Mouse (Mus musculus) lung, adult 2 months (tissue): ENCODE data around the gene Smo. TPM values are rescaled to one million over a fixed set of nuclear protein-coding genes. Genes with fewer than 3 reads are reported as not detected.

Experiments used
- DNase-seq: peaks from one replicate; pipeline ENCODE4 v3.0.0; 2022
- H3K4me1 ChIP-seq: fragments of 200-500 bp; 2 replicates; pipeline ENCODE4 v1.6.1; 2011; ENCODE audit warnings: low read length; ENCODE audit not compliant: control insufficient read depth, insufficient read depth
- H3K4me3 ChIP-seq: fragments of 200-500 bp; replicated peaks from 2 replicates; pipeline ENCODE3; 2011; ENCODE audit warnings: low read depth, mild to moderate bottlenecking, control low read depth, low read length; ENCODE audit errors: extremely low read depth
- CTCF ChIP-seq: fragments of 200-500 bp; IDR thresholded peaks from 2 replicates; pipeline ENCODE4 v1.5.1; 2011; ENCODE audit warnings: mild to moderate bottlenecking, low read length, control low read depth; ENCODE audit not compliant: insufficient read depth
- POLR2A ChIP-seq: fragments of 200-500 bp; IDR thresholded peaks from 2 replicates; pipeline ENCODE4 v1.6.1; 2011; ENCODE audit warnings: low read depth, mild to moderate bottlenecking, control low read depth, low read length, borderline replicate concordance; ENCODE audit errors: extremely low read depth
- WGBS: fragments of 180-500 bp; shearing (Covaris S2); methylation state at CpG from one replicate; pipeline ENCODE4 v1.1.7; 2018; 5-methylcytosine and 5-hydroxymethylcytosine counted together
- polyA plus RNA-seq: library from polyadenylated mRNA; depleted of rRNA; stranded (reverse); fragments of >200 nt; gene quantifications from 2 replicates; pipeline ENCODE4 v1.2.3, GENCODE M21; 2012

The Smo gene
- polyA plus RNA-seq, 1 experiment, result 41.2 TPM

DNA sequence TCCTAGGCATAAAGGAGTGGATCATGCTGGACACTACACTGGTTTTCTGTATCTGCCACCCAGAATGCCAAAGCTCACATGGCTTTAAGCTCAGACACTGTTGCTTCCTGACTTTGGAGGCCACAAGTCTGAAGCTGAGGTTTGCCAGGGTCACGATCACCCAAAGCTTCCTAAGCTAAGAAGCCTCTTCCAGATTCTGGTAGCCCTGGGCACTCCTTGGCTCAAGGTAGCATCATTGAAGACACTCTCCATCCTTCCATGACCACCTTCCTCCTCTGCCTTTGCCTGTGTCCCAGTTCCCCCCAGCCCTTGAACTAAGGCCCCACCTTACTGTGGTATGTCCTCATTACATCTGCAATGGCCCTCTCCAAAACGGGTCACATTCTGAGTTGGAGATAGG, 13.4 kb upstream of the Smo start:
- TF ChIP-seq POLR2A, result no peak
- no peak for TF ChIP-seq CTCF
- Histone ChIP-seq H3K4me3 (no peak overlapping the region), H3K4me1 (no peaks in the 10 kb centered on the region)
- DNase-seq, result no peak
- WGBS, result 64% methylated on average over 2 of the region's 2 CpGs

DNA sequence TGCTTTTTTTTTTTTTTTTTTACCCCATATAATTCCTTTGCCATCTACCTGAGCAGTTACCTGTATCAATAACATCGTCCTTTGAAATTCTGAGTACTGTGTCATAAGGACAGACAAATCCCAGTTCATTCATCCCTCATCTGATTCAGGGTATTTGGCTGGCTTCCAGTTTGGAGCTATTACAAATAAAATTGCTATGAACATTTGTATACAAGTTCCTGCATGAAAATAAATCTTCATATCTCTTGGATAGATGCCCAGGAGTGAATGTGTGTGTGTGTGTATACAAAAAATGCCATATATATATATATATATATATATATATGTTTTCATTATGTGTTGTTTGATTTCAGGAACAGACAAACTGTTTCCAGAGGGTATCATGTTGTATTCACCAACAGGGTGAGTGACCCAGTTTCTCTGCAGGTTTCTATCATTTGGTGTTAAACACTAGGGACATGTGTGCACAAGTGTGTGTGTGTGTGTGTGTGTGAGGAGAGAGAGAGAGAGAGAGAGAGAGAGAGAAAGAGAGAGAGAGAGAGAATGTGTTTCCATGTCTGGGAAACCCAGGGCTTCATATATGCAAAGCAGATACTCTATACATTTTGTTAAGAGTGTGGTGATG, 8.6 kb upstream of the Smo start:
- no peak for TF ChIP-seq POLR2A
- TF ChIP-seq CTCF, result no peak
- WGBS, result 13% methylated on average over 1 of the region's 1 CpGs
- Histone ChIP-seq H3K4me3 (no peak overlapping the region), H3K4me1 (no peaks in the 10 kb centered on the region)
- no peak for DNase-seq

DNA sequence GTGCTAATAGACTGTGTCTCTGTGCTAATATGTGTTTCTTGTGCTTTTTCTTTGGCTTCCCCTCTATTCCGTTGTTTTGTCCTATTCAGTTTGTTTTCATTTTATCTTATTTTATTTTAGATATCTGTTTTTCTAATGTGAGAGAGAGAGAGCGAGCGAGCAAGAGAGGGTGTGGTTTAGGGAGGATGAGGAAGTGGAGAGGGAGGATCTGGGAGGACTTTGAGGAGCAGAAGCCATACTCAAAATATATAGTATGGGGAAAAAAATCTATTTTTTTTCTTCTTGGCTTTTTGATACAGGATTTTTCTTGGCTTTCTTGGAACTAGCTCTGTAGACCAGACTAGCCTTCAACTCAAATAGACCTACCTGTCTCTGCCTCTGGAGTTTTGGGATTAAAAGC, 7.3 kb upstream of the Smo start:
- WGBS, result 63% methylated on average over 3 of the region's 3 CpGs
- Histone ChIP-seq H3K4me1 (no peaks in the 10 kb centered on the region), H3K4me3 (no peak overlapping the region)
- no peak for DNase-seq
- TF ChIP-seq CTCF, result no peak
- no peak for TF ChIP-seq POLR2A

DNA sequence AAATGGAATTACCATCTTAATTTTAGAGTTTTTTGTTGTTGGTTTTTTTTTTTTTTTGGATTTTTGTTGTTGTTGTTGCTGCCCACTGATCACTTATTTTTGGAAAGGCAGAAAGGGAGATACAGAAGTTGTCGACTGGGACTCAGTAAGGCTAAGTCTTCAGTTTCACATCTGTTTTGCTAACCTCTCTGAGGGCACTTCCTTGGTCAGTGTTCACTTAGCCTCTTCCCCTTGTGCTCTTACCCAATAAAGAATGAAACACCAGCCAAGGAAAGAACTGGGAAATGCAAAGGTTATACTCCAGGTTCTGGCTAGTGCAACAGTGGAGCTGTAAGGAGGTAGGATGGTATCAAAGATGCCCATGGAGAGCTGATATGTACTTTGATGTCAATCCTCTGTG, 5.8 kb upstream of the Smo start:
- Histone ChIP-seq H3K4me3 (no peak overlapping the region), H3K4me1 (no peaks in the 10 kb centered on the region)
- no peak for DNase-seq
- 64% methylated on average over 1 of the region's 1 CpGs for WGBS
- no peak for TF ChIP-seq CTCF
- no peak for TF ChIP-seq POLR2A

GRCm38 (mm10) chr6:29735689-29736451, 567 bp downstream of the Smo start:
- TF ChIP-seq POLR2A, result peak; percentile 47; the same call in 1 of the 2 replicates
- TF ChIP-seq CTCF, result no peak
- under 1% methylated on average over 75 of the region's 75 CpGs for WGBS
- H3K4me3 ChIP-seq, result peak overlapping the region; percentile 72
- peaks cover 7% of the 10 kb centered on the region for H3K4me1 ChIP-seq
- peak; percentile 63 for DNase-seq

DNA sequence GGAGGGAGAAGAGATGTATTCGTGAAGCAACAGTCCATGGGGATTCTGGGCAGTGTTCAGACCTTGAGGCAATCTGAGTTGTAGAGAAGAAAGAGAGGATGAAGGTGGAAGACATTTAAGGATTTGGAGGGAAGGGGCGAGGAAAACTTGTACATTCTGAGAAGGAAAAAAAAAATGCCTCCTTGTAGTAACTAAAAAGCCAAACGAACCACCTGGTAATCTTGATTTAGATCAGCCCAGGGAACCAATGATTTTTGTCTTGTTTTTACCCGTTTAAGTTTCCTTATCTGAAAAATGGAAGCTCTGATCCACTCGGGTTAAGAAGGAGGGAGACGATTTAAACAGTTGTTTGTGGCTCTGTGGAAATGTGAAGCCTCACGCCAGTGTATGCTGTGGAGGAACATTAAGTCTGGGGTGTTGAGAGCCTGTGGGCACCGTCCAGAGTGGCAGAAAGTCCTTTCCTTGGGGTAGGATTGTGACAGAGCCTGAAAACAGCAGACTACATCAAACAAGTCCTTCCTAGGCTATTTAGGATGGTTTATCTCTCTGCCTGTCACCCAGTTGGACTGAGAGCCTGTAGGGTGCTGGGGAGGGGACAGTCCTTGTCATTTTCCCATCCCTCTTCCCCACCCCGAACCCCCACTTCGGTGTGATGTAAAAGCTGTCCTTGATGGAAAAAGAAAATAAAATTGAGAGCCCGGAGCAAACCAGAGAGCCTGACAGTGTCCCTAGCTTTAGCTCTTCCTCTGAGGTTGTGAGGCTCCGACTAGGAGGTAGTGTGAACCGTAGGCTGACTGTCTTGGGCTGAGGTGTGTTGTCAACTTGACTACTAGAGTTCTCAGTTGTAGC, 1.5 kb downstream of the Smo start:
- H3K4me1 ChIP-seq, result peaks cover 7% of the 10 kb centered on the region
- TF ChIP-seq POLR2A (no peak), CTCF (no peak)
- WGBS, result 15% methylated on average over 13 of the region's 13 CpGs
- peak overlapping the region; percentile 72 for H3K4me3 ChIP-seq
- no peak for DNase-seq

- DNase-seq, result no peak
- Histone ChIP-seq H3K4me3 (no peak overlapping the region), H3K4me1 (no peaks in the 10 kb centered on the region)
- 76% methylated on average over 3 of the region's 3 CpGs for WGBS
- TF ChIP-seq POLR2A (no peak), CTCF (no peak)
These were observed 16.3 kb downstream of the Smo start for GRCm38 (mm10) chr6:29751466-29752152.

DNA sequence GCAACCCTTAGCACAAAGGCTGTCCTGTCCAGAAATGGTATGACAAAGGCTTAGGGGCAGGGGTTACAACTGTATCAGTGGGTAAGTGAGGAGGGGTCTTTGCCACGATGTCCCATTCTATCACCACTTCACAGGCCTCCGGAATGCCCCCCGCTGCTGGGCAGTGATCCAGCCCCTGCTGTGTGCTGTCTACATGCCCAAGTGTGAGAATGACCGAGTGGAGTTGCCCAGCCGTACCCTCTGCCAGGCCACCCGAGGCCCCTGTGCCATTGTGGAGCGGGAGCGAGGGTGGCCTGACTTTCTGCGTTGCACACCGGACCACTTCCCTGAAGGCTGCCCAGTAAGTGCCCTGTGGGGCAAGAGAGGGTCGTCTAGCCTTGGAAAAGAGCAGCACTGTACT, 18.0 kb downstream of the Smo start:
- WGBS, result 88% methylated on average over 11 of the region's 11 CpGs
- Histone ChIP-seq H3K4me3 (no peak overlapping the region), H3K4me1 (no peaks in the 10 kb centered on the region)
- no peak for DNase-seq
- TF ChIP-seq POLR2A (no peak), CTCF (no peak)

DNA sequence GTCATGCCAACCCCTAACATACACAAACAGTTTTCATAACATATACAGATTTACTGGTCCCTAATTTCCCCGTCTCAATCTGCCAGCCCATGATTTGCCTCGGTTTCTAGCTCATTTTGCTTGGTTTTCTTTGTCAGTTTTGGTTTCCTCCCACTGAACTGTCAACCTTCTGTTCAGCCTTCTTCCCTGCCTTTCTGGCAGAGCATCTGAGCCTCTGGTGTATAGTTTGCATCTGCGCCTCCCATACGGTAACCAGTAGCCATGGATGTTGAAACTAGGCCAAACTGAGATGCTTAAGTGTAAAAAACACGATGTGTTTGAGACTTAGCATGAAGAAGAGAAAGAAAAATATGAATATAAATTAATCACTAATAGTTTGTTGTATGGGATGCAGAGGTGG, 20.7 kb downstream of the Smo start:
- Histone ChIP-seq H3K4me3 (no peak overlapping the region), H3K4me1 (no peaks in the 10 kb centered on the region)
- TF ChIP-seq POLR2A (no peak), CTCF (no peak)
- 87% methylated on average over 5 of the region's 5 CpGs for WGBS
- DNase-seq, result no peak
